ENCODE assay signal across 9 mouse cellular contexts in genomic region chr7:61877311-61878065, GRCm38 (mm10).
DNase-seq lines count a peak whose midpoint lies in the region; ATAC-seq lines count a peak whose summit lies in the region.
"Had no signal": no experiment of that assay in that cellular context is flagged by ENCODE, and none has a peak within 500 bp of the region (broad histone marks: within the 10 kb centered on the region; RNA-seq: fewer than 3 reads in every experiment).

No protein-coding gene starts in this region.

- no peak overlapping the region for H3K9ac ChIP-seq in forebrain, embryonic 11.5 days (ENCODE audit: low read length)
- H3K9ac ChIP-seq in hindbrain, embryonic 15.5 days, result no peak overlapping the region

- peak; percentile 91 for ATAC-seq in forebrain, embryonic 11.5 days (replicated peaks; ENCODE audit: low FRiP score)
- ATAC-seq in hindbrain, embryonic 15.5 days (ENCODE audit: low FRiP score, low read depth), result peak; percentile 97
- no peak for ATAC-seq in activated CD4-positive, CD25-positive, alpha-beta regulatory T cell, adult 4 months

- no peaks in the 10 kb centered on the region; the same call in 1 of the 2 replicates for H3K4me1 ChIP-seq in forebrain, embryonic 11.5 days (replicated peaks; ENCODE audit: control insufficient read depth, insufficient read depth, low read length)
- H3K4me1 ChIP-seq in forebrain, embryonic 10.5 days, result peaks cover 7% of the 10 kb centered on the region; the same call in 1 of the 2 replicates
- peaks cover 5% of the 10 kb centered on the region; the same call in 1 of the 2 replicates for H3K4me1 ChIP-seq in hindbrain, embryonic 15.5 days (replicated peaks)

- no peaks in the 10 kb centered on the region for H3K27me3 ChIP-seq in forebrain, embryonic 11.5 days (ENCODE audit: control insufficient read depth, insufficient read depth, low read length)
- H3K27me3 ChIP-seq in forebrain, embryonic 10.5 days (ENCODE audit: poor library complexity, severe bottlenecking), result no peaks in the 10 kb centered on the region
- H3K27me3 ChIP-seq in hindbrain, embryonic 15.5 days, result no peaks in the 10 kb centered on the region

- H3K4me2 ChIP-seq in forebrain, embryonic 11.5 days (ENCODE audit: low read depth, low read length, severe bottlenecking), result no peak overlapping the region
- peak overlapping the region; percentile 35; the same call in 1 of the 2 replicates for H3K4me2 ChIP-seq in hindbrain, embryonic 15.5 days

- H3K36me3 ChIP-seq in forebrain, embryonic 11.5 days (ENCODE audit: control insufficient read depth, insufficient read depth, low read length), result no peaks in the 10 kb centered on the region
- no peaks in the 10 kb centered on the region for H3K36me3 ChIP-seq in forebrain, embryonic 10.5 days (replicated peaks)
- H3K36me3 ChIP-seq in hindbrain, embryonic 15.5 days, result no peaks in the 10 kb centered on the region

- peak; percentile 43 for DNase-seq in forebrain, embryonic 11.5 days (ENCODE audit: low spot score)
- DNase-seq in forebrain, embryonic 10.5 days (ENCODE audit: extremely low spot score, low spot score), result no peak
- peak; percentile 77 for DNase-seq in cerebellum, adult 9-11 months
- peak; percentile 34 to 50 for DNase-seq in left cerebral cortex, postnatal 36 days (ENCODE audit: low spot score in 2 of 2)
- DNase-seq in right cerebral cortex, postnatal 36 days (ENCODE audit: low spot score in 2 of 2), result peak; percentile 49 to 63
- no peak for DNase-seq in gastrocnemius, postnatal 14 days

- no peaks in the 10 kb centered on the region for H3K9me3 ChIP-seq in forebrain, embryonic 11.5 days (ENCODE audit: control insufficient read depth, low read length)
- peaks cover 16% of the 10 kb centered on the region; the same call in 1 of the 2 replicates for H3K9me3 ChIP-seq in forebrain, embryonic 10.5 days
- H3K9me3 ChIP-seq in hindbrain, embryonic 15.5 days, result no peaks in the 10 kb centered on the region

- peak overlapping the region; percentile 57 for H3K27ac ChIP-seq in forebrain, embryonic 11.5 days (ENCODE audit: low read depth, low read length)
- no peak overlapping the region; the same call in 1 of the 2 replicates for H3K27ac ChIP-seq in forebrain, embryonic 10.5 days
- peak overlapping the region; percentile 86 for H3K27ac ChIP-seq in hindbrain, embryonic 15.5 days (replicated peaks)

- no peak overlapping the region for H3K4me3 ChIP-seq in forebrain, embryonic 11.5 days (ENCODE audit: low read depth, low read length)
- H3K4me3 ChIP-seq in forebrain, embryonic 10.5 days, result no peak overlapping the region
- H3K4me3 ChIP-seq in hindbrain, embryonic 15.5 days, result peak overlapping the region; percentile 16; the same call in 1 of the 2 replicates
- H3K4me3 ChIP-seq: erythroblast, embryonic 14.5 days had no signal

- WGBS in forebrain, embryonic 11.5 days, result 50% methylated on average over 2 of the region's 2 CpGs
- 62% methylated on average over 2 of the region's 2 CpGs for WGBS in forebrain, embryonic 10.5 days
- WGBS in hindbrain, embryonic 15.5 days, result 49% methylated on average over 2 of the region's 2 CpGs

- intact Hi-C loops in left cerebral cortex, postnatal 36 days (cut with DNase I), result no loop called here
- intact Hi-C loops in gastrocnemius, postnatal 14 days (cut with DNase I; ENCODE audit: low total_unique reads), result no loop called here

Comparison
In these comparisons a context has a peak if more than half of its experiments do, and no peak if none do; other contexts are left out.
1. DNase-seq: peak in forebrain, embryonic 11.5 days (single experiment), cerebellum, adult 9-11 months (single experiment), left cerebral cortex, postnatal 36 days (2 of 2) and right cerebral cortex, postnatal 36 days (2 of 2); none in forebrain, embryonic 10.5 days (single experiment) and gastrocnemius, postnatal 14 days (single experiment).